ENCODE assay signal across 25 mouse cellular contexts in the genomic region with DNA sequence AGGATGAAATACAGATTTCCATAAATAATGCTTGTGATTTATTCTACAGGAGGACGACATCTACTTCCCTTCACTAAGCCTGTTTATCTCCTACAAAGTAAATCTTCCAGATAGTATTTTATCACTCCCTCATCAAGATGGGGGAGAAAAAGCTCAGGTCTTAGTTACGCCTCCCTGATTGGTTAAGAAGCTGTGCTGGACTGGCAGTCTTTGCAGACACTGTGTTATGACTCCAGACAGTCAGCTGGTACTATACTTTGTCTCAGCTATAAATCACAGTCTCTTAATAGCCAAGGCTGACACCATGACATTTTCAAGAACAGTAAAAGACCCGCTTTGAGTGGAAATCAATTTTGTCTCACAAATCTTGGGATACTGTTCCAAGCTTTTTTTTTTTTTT. TPM values are rescaled to one million over a fixed set of nuclear protein-coding genes. Genes with fewer than 3 reads are reported as not detected.
A peak's percentile ranks its signal among the peaks of the same experiment; 100 is the strongest.
DNase-seq lines count a peak whose midpoint lies in the region; ATAC-seq lines count a peak whose summit lies in the region.
"Had no signal": no experiment of that assay in that cellular context is flagged by ENCODE, and none has a peak within 500 bp of the region (broad histone marks: within the 10 kb centered on the region; RNA-seq: fewer than 3 reads in every experiment).

No protein-coding gene starts in this region.

- ATAC-seq in forebrain, embryonic 12.5 days (ENCODE audit: low FRiP score) = 0 out of 2 replicates have a peak, but pooled peaks have one; percentile 31
- no peak for ATAC-seq in forebrain, embryonic 11.5 days (replicated peaks; ENCODE audit: low FRiP score)
- ATAC-seq in kidney, embryonic 14.5 days (ENCODE audit: low FRiP score, low TSS enrichment) = peak; percentile 87
- ATAC-seq in midbrain, embryonic 16.5 days = 0 out of 2 replicates have a peak, but pooled peaks have one; percentile 52
- ATAC-seq: intestine, embryonic 15.5 days had no signal

- no peak overlapping the region for H3K4me2 ChIP-seq in forebrain, embryonic 12.5 days
- H3K4me2 ChIP-seq in forebrain, embryonic 11.5 days (ENCODE audit: low read depth, low read length, severe bottlenecking) = no peak overlapping the region
- no peak overlapping the region for H3K4me2 ChIP-seq in kidney, embryonic 14.5 days (replicated peaks; ENCODE audit: low read depth, low read length)
- no peak overlapping the region for H3K4me2 ChIP-seq in midbrain, embryonic 16.5 days (ENCODE audit: low read length)
- H3K4me2 ChIP-seq: intestine, embryonic 15.5 days; limb, embryonic 12.5 days; liver, embryonic 15.5 days had no signal

- no peak overlapping the region for H3K27ac ChIP-seq in forebrain, embryonic 12.5 days
- no peak overlapping the region for H3K27ac ChIP-seq in forebrain, embryonic 11.5 days (ENCODE audit: low read depth, low read length)
- no peak overlapping the region for H3K27ac ChIP-seq in kidney, embryonic 14.5 days (ENCODE audit: low read depth, low read length)
- H3K27ac ChIP-seq in midbrain, embryonic 16.5 days (ENCODE audit: low read length) = peak overlapping the region; percentile 48
- H3K27ac ChIP-seq: gastrocnemius, adult 2 months; intestine, embryonic 15.5 days; limb, embryonic 12.5 days; liver, embryonic 15.5 days had no signal

- no peaks in the 10 kb centered on the region for H3K27me3 ChIP-seq in forebrain, embryonic 12.5 days
- no peaks in the 10 kb centered on the region for H3K27me3 ChIP-seq in forebrain, embryonic 11.5 days (ENCODE audit: control insufficient read depth, insufficient read depth, low read length)
- no peaks in the 10 kb centered on the region for H3K27me3 ChIP-seq in kidney, embryonic 14.5 days (ENCODE audit: control insufficient read depth, insufficient read depth, low read length)
- H3K27me3 ChIP-seq in midbrain, embryonic 16.5 days (ENCODE audit: control insufficient read depth, insufficient read depth, low read depth, low read length) = no peaks in the 10 kb centered on the region
- H3K27me3 ChIP-seq: CH12.LX; intestine, embryonic 15.5 days; limb, embryonic 12.5 days; liver, embryonic 15.5 days had no signal

- 84% methylated on average over 3 of the region's 3 CpGs for WGBS in forebrain, embryonic 12.5 days
- 84% methylated on average over 3 of the region's 3 CpGs for WGBS in forebrain, embryonic 11.5 days
- WGBS in kidney, embryonic 14.5 days = 27% methylated on average over 3 of the region's 3 CpGs
- WGBS in midbrain, embryonic 16.5 days = 56% methylated on average over 3 of the region's 3 CpGs

- peaks cover 9% of the 10 kb centered on the region for H3K4me1 ChIP-seq in forebrain, embryonic 12.5 days
- H3K4me1 ChIP-seq in forebrain, embryonic 11.5 days (replicated peaks; ENCODE audit: control insufficient read depth, insufficient read depth, low read length) = no peaks in the 10 kb centered on the region
- H3K4me1 ChIP-seq in kidney, embryonic 14.5 days (ENCODE audit: control insufficient read depth, insufficient read depth, low read length) = no peaks in the 10 kb centered on the region
- H3K4me1 ChIP-seq in midbrain, embryonic 16.5 days (ENCODE audit: control insufficient read depth, insufficient read depth, low read length) = peaks cover 12% of the 10 kb centered on the region
- H3K4me1 ChIP-seq: intestine, embryonic 15.5 days; limb, embryonic 12.5 days; liver, embryonic 15.5 days had no signal

- no peak overlapping the region for H3K9ac ChIP-seq in forebrain, embryonic 12.5 days
- no peak overlapping the region for H3K9ac ChIP-seq in forebrain, embryonic 11.5 days (ENCODE audit: low read length)
- H3K9ac ChIP-seq in kidney, embryonic 14.5 days (ENCODE audit: low read depth, low read length) = no peak overlapping the region
- H3K9ac ChIP-seq in midbrain, embryonic 16.5 days (ENCODE audit: low read depth, low read length) = no peak overlapping the region
- H3K9ac ChIP-seq: intestine, embryonic 15.5 days; limb, embryonic 12.5 days; liver, embryonic 15.5 days had no signal

- no peaks in the 10 kb centered on the region for H3K9me3 ChIP-seq in forebrain, embryonic 12.5 days
- no peaks in the 10 kb centered on the region for H3K9me3 ChIP-seq in forebrain, embryonic 11.5 days (ENCODE audit: control insufficient read depth, low read length)
- H3K9me3 ChIP-seq in kidney, embryonic 14.5 days (ENCODE audit: control insufficient read depth, low read length) = no peaks in the 10 kb centered on the region
- H3K9me3 ChIP-seq in midbrain, embryonic 16.5 days (replicated peaks; ENCODE audit: control insufficient read depth, low read length, poor library complexity, severe bottlenecking) = no peaks in the 10 kb centered on the region
- H3K9me3 ChIP-seq: intestine, embryonic 15.5 days; limb, embryonic 12.5 days; liver, embryonic 15.5 days had no signal

- H3K4me3 ChIP-seq in forebrain, embryonic 12.5 days (replicated peaks) = no peak overlapping the region
- H3K4me3 ChIP-seq in forebrain, embryonic 11.5 days (ENCODE audit: low read depth, low read length) = no peak overlapping the region
- no peak overlapping the region for H3K4me3 ChIP-seq in kidney, embryonic 14.5 days (ENCODE audit: low read length)
- no peak overlapping the region for H3K4me3 ChIP-seq in midbrain, embryonic 16.5 days (ENCODE audit: low read depth, low read length)
- H3K4me3 ChIP-seq: gastrocnemius, adult 2 months; intestine, embryonic 15.5 days; limb, embryonic 12.5 days; liver, embryonic 15.5 days had no signal

- intact Hi-C loops in left cerebral cortex, postnatal 10 days (cut with DNase I) = no loop called here

- DNase-seq in forebrain, embryonic 11.5 days (ENCODE audit: low spot score) = no peak
- DNase-seq in kidney, adult 9 months = no peak
- DNase-seq in embryo, embryonic 10.5 days (ENCODE audit: low spot score) = peak; percentile 60
- DNase-seq in layer of hippocampus, adult 9-11 months = no peak
- DNase-seq in left cerebral cortex, postnatal 10 days (ENCODE audit: extremely low spot score in 1 of 2, low spot score in 2 of 2) = no peak
- DNase-seq: adrenal gland, postnatal 25 days; cerebellum, adult 9-10 months; gastrocnemius, adult 2 months; heart, adult 18-20 months; layer of hippocampus, postnatal 36 days; lung, postnatal 10 days; retina, postnatal 1 day; thymus, adult 18-20 months had no signal

- no peaks in the 10 kb centered on the region for H3K36me3 ChIP-seq in forebrain, embryonic 12.5 days (replicated peaks)
- no peaks in the 10 kb centered on the region for H3K36me3 ChIP-seq in forebrain, embryonic 11.5 days (ENCODE audit: control insufficient read depth, insufficient read depth, low read length)
- H3K36me3 ChIP-seq in kidney, embryonic 14.5 days (ENCODE audit: control insufficient read depth, insufficient read depth, low read length) = no peaks in the 10 kb centered on the region
- no peaks in the 10 kb centered on the region for H3K36me3 ChIP-seq in midbrain, embryonic 16.5 days (ENCODE audit: control insufficient read depth, insufficient read depth, low read length)
- H3K36me3 ChIP-seq: intestine, embryonic 15.5 days; limb, embryonic 12.5 days; liver, embryonic 15.5 days had no signal

RNA-seq across cellular contexts. Expression of gene Gm11146, which starts 51.4 kb away (rescaled TPM):
- polyA plus RNA-seq in forebrain, embryonic 12.5 days (2016; fragmentation: Nextera tagmentation; extraction: Ambion mirVana) = not detected in 2 replicates
- not detected in 2 replicates for polyA plus RNA-seq in forebrain, embryonic 11.5 days (2014; fragmentation: Nextera tagmentation; extraction: Ambion mirVana)
- not detected in 2 replicates for polyA plus RNA-seq in kidney, embryonic 14.5 days (2014; fragmentation: Nextera tagmentation; extraction: Ambion mirVana)
- polyA plus RNA-seq in midbrain, embryonic 16.5 days (2015; fragmentation: Nextera tagmentation; extraction: Ambion mirVana) = not detected in 2 replicates
- total RNA-seq in left cerebral cortex, postnatal 10 days (2021) = not detected
- total RNA-seq: adrenal gland, postnatal 25 days; CH12.LX; gastrocnemius, adult 2 months; heart, adult 18-20 months; layer of hippocampus, postnatal 36 days; megakaryocyte-erythroid progenitor cell, adult 5-6 weeks; neutrophil, adult 5-6 weeks had no signal
- polyA plus RNA-seq: embryonic facial prominence, embryonic 11.5 days; heart, embryonic 16.5 days; intestine, embryonic 15.5 days; large intestine, adult 2 months; limb, embryonic 12.5 days; liver, embryonic 15.5 days had no signal
